In genomic region chr13:63906516-63906915, GRCm38 (mm10) we compare ENCODE assay signal across 10 mouse cellular contexts.
A peak's percentile ranks its signal among the peaks of the same experiment; 100 is the strongest.
DNase-seq lines count a peak whose midpoint lies in the region; ATAC-seq and TF ChIP-seq lines count a peak whose summit lies in the region.
"Had no signal": no experiment of that assay in that cellular context is flagged by ENCODE, and none has a peak within 500 bp of the region (broad histone marks: within the 10 kb centered on the region; RNA-seq: fewer than 3 reads in every experiment).

No protein-coding gene starts in this region.

- H3K27me3 ChIP-seq in kidney, embryonic 16.5 days (ENCODE audit: insufficient read depth, low read length), result no peaks in the 10 kb centered on the region
- H3K27me3 ChIP-seq: megakaryocyte, embryonic 14.5 days had no signal

- TF ChIP-seq CTCF in gastrocnemius, adult 2 months (IDR thresholded peaks at IDR 0.05), result no peak

- no peak overlapping the region for H3K27ac ChIP-seq in gastrocnemius, adult 2 months
- no peak overlapping the region for H3K27ac ChIP-seq in kidney, embryonic 16.5 days (ENCODE audit: low read length)

- H3K4me2 ChIP-seq in kidney, embryonic 16.5 days (replicated peaks; ENCODE audit: low read depth, low read length), result no peak overlapping the region

- DNase-seq in gastrocnemius, adult 2 months, result peak; percentile 74
- no peak for DNase-seq in gastrocnemius, postnatal 4 days (ENCODE audit: low spot score in 2 of 2)
- DNase-seq in 3134 (ENCODE audit: extremely low read depth, insufficient read length, low spot score), result peak; percentile 19
- DNase-seq in cerebellum, adult 9-10 months, result peak; percentile 80
- no peak for DNase-seq in neural tube, embryonic 10.5 days (ENCODE audit: extremely low spot score, low spot score)
- DNase-seq in natural killer cell, adult 2 months (ENCODE audit: low spot score in 2 of 2), result no peak
- no peak for DNase-seq in c-Kit-positive CD71-positive TER-119-positive erythroid progenitor cells, embryonic 14.5 days (ENCODE audit: low spot score)

- peaks cover 8% of the 10 kb centered on the region for H3K4me1 ChIP-seq in kidney, embryonic 16.5 days (ENCODE audit: insufficient read depth, low read length)
- H3K4me1 ChIP-seq: megakaryocyte, embryonic 14.5 days had no signal

- H3K36me3 ChIP-seq in kidney, embryonic 16.5 days (ENCODE audit: insufficient read depth, low read length), result no peaks in the 10 kb centered on the region

- 0 out of 2 replicates have a peak, but pooled peaks have one; percentile 20 for ATAC-seq in kidney, embryonic 16.5 days (ENCODE audit: low FRiP score, low TSS enrichment)
- ATAC-seq: forebrain, embryonic 16.5 days had no signal

- no peak overlapping the region for H3K9ac ChIP-seq in kidney, embryonic 16.5 days (replicated peaks; ENCODE audit: low read length)

- WGBS in kidney, embryonic 16.5 days, result 88% methylated on average over 4 of the region's 4 CpGs

- H3K4me3 ChIP-seq in gastrocnemius, adult 2 months, result no peak overlapping the region
- no peak overlapping the region for H3K4me3 ChIP-seq in kidney, embryonic 16.5 days (ENCODE audit: low read length)
- H3K4me3 ChIP-seq: megakaryocyte, embryonic 14.5 days had no signal

- H3K9me3 ChIP-seq in kidney, embryonic 16.5 days (ENCODE audit: low read length), result no peaks in the 10 kb centered on the region
- H3K9me3 ChIP-seq: megakaryocyte, embryonic 14.5 days had no signal

- intact Hi-C loops in gastrocnemius, adult 2 months (cut with DNase I), result no loop called here

Comparison
In these comparisons a context has a peak if more than half of its experiments do, and no peak if none do; other contexts are left out.
1. DNase-seq: peak in gastrocnemius, adult 2 months (single experiment), 3134 (single experiment) and cerebellum, adult 9-10 months (single experiment); none in gastrocnemius, postnatal 4 days (0 of 2), neural tube, embryonic 10.5 days (single experiment), natural killer cell, adult 2 months (0 of 2) and c-Kit-positive CD71-positive TER-119-positive erythroid progenitor cells, embryonic 14.5 days (single experiment).